Mouse (Mus musculus): ENCODE data around the gene Mlx. TPM values are rescaled to one million over a fixed set of nuclear protein-coding genes. Genes with fewer than 3 reads are reported as not detected.

Mlx gene
- total and polyA plus RNA-seq, 3 experiments: 18.1 to 23.0 (median 21.3) TPM

DNA sequence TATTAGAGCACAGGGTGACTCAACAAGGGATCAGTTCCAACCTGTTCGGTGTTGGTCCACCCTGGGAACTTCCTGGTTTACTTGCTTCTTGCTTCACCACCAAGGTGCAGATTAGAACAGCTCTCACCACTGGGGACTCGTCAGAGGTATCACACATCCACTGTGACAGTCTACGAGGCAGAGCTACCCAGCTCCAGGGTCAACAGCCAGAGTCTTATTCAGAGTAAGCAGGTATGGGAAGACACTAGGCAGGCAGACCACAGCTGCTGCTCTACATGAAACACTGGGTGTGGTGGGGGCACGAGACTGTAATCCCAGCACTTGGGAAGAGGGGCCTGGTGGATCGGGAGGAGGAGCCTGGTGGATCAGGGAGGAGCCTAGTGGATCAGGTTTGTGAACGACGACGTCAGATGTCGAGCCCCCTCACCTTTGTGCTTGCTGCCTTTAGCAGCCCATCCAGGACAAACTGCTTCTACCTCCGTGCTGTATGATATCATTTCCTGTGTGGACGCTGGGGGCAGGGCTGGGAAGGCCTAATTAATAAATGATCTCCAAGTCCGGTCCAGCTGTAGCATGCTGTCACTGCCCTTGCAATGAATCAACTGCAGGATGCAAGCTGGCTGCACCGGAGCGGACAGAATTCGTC, 51.6 kb downstream of the Mlx start:
- intact Hi-C loops (cut with DNase I): loop anchor here (5.0 kb wide), 1 partner anchor 34 kb away; the partner anchor contains the start of genes Cntnap1 and Plekhh3
- Histone ChIP-seq H3K27ac (no peak overlapping the region), H3K9ac (ENCODE audit: low read depth, low read length) (0 out of 2 replicates have a peak overlapping the region, but pooled peaks have one; percentile 29), H3K4me1 (ENCODE audit: control insufficient read depth, insufficient read depth, low read length) (peaks cover 3% of the 10 kb centered on the region), H3K79me2 (replicated peaks; ENCODE audit: control insufficient read depth, insufficient read depth, low read length) (no peaks in the 10 kb centered on the region), H3K4me3 (0 out of 2 replicates have a peak overlapping the region, but pooled peaks have one; percentile 16), H3K27me3 (ENCODE audit: control insufficient read depth, insufficient read depth, low read length) (no peaks in the 10 kb centered on the region), H3K36me3 (ENCODE audit: control insufficient read depth, insufficient read depth, low read length) (no peaks in the 10 kb centered on the region)
- WGBS: 30% methylated on average over 15 of the region's 15 CpGs
- DNase-seq: no peak
- TF ChIP-seq CTCF (IDR thresholded peaks at IDR 0.05) (no peak), EP300 (IDR thresholded peaks at IDR 0.05; ENCODE audit: insufficient read depth, low read depth, low read length) (no peak), POLR2A (IDR thresholded peaks at IDR 0.05; ENCODE audit: insufficient read depth, low read depth, low read length) (no peak)

GRCm38 (mm10) chr11:101140164-101140819, 53.2 kb downstream of the Mlx start:
- intact Hi-C loops (cut with DNase I): no loop called here
- H3K79me2 ChIP-seq (replicated peaks; ENCODE audit: control insufficient read depth, insufficient read depth, low read length): no peaks in the 10 kb centered on the region
- H3K4me3 ChIP-seq: peak overlapping the region; percentile 22
- peaks cover 3% of the 10 kb centered on the region for H3K4me1 ChIP-seq (ENCODE audit: control insufficient read depth, insufficient read depth, low read length)
- TF ChIP-seq CTCF (IDR thresholded peaks at IDR 0.05): no peak
- TF ChIP-seq POLR2A (IDR thresholded peaks at IDR 0.05; ENCODE audit: insufficient read depth, low read depth, low read length): no peak
- TF ChIP-seq EP300 (IDR thresholded peaks at IDR 0.05; ENCODE audit: insufficient read depth, low read depth, low read length): no peak
- 28% methylated on average over 27 of the region's 27 CpGs for WGBS
- no peaks in the 10 kb centered on the region for H3K27me3 ChIP-seq (ENCODE audit: control insufficient read depth, insufficient read depth, low read length)
- peak in 1 of 2 experiments; percentile 50 for DNase-seq
- H3K36me3 ChIP-seq (ENCODE audit: control insufficient read depth, insufficient read depth, low read length): no peaks in the 10 kb centered on the region
- peak overlapping the region; percentile 79 for H3K9ac ChIP-seq (ENCODE audit: low read depth, low read length)
- peak overlapping the region; percentile 17 for H3K27ac ChIP-seq

GRCm38 (mm10) chr11:101141088-101141487, 54.0 kb downstream of the Mlx start:
- Histone ChIP-seq H3K4me3 (no peak overlapping the region), H3K27ac (no peak overlapping the region), H3K4me1 (ENCODE audit: control insufficient read depth, insufficient read depth, low read length) (peaks cover 3% of the 10 kb centered on the region), H3K9ac (ENCODE audit: low read depth, low read length) (no peak overlapping the region), H3K27me3 (ENCODE audit: control insufficient read depth, insufficient read depth, low read length) (no peaks in the 10 kb centered on the region), H3K79me2 (replicated peaks; ENCODE audit: control insufficient read depth, insufficient read depth, low read length) (no peaks in the 10 kb centered on the region), H3K36me3 (ENCODE audit: control insufficient read depth, insufficient read depth, low read length) (no peaks in the 10 kb centered on the region)
- intact Hi-C loops (cut with DNase I): no loop called here
- DNase-seq: no peak
- WGBS: 89% methylated on average over 8 of the region's 8 CpGs
- TF ChIP-seq EP300 (IDR thresholded peaks at IDR 0.05; ENCODE audit: insufficient read depth, low read depth, low read length) (no peak), POLR2A (IDR thresholded peaks at IDR 0.05; ENCODE audit: insufficient read depth, low read depth, low read length) (no peak)

Small RNAs within 50 kb of the gene (microRNA-seq; reads per million reads assigned to microRNA genes)
- 0 to 0.77 reads per million in 2 experiments for gene Gm27626

Other genes with a start within 250 kb of the Mlx start
- gene Stat5b, start 236.6 kb upstream of the Mlx start, total RNA-seq (2021): 10 to 100 TPM; 58.6 to 65.2 TPM
- gene Stat5b, start 236.6 kb upstream of the Mlx start, polyA plus RNA-seq (2012; rRNA removed): 35.4 and 50.7 TPM in 2 replicates
- gene Stat5a, start 227.9 kb upstream of the Mlx start, total RNA-seq (2021): 10 to 100 TPM; 20.3 to 22.3 TPM
- 24.3 and 26.6 TPM in 2 replicates for gene Stat5a, start 227.9 kb upstream of the Mlx start, polyA plus RNA-seq (2012; rRNA removed)
- gene Stat3, start 147.7 kb upstream of the Mlx start, total RNA-seq (2021): 10 to 100 TPM; 93.0 to 94.7 TPM
- 85.8 and 134 TPM in 2 replicates for gene Stat3, start 147.7 kb upstream of the Mlx start, polyA plus RNA-seq (2012; rRNA removed)
- 100 to 1,000 TPM; 219 to 225 TPM for gene Cavin1, start 116.4 kb upstream of the Mlx start, total RNA-seq (2021)
- 114 and 135 TPM in 2 replicates for gene Cavin1, start 116.4 kb upstream of the Mlx start, polyA plus RNA-seq (2012; rRNA removed)
- gene Atp6v0a1, start 77.8 kb upstream of the Mlx start, total RNA-seq (2021): 10 to 100 TPM; 89.6 to 92.6 TPM
- 77.4 and 85.9 TPM in 2 replicates for gene Atp6v0a1, start 77.8 kb upstream of the Mlx start, polyA plus RNA-seq (2012; rRNA removed)
- gene Naglu, start 17.3 kb upstream of the Mlx start, total RNA-seq (2021): 1 to 10 TPM; 7.4 to 8.3 TPM
- 11.0 and 14.3 TPM in 2 replicates for gene Naglu, start 17.3 kb upstream of the Mlx start, polyA plus RNA-seq (2012; rRNA removed)
- gene Hsd17b1, start 8.9 kb upstream of the Mlx start, total RNA-seq (2021): under 1 TPM; 0.47 to 0.70 TPM
- 0.32 and 0.55 TPM in 2 replicates for gene Hsd17b1, start 8.9 kb upstream of the Mlx start, polyA plus RNA-seq (2012; rRNA removed)
- 10 to 100 TPM; 15.8 to 17.5 TPM for gene Coasy, start 4.7 kb upstream of the Mlx start, total RNA-seq (2021)
- 22.1 and 24.6 TPM in 2 replicates for gene Coasy, start 4.7 kb upstream of the Mlx start, polyA plus RNA-seq (2012; rRNA removed)
- gene Psmc3ip, start 8.2 kb downstream of the Mlx start, total RNA-seq (2021): 1 to 10 TPM; 1.6 to 2.7 TPM
- gene Psmc3ip, start 8.2 kb downstream of the Mlx start, polyA plus RNA-seq (2012; rRNA removed): 1.1 and 1.3 TPM in 2 replicates
- 10 to 100 TPM; 28.5 to 31.0 TPM for gene Retreg3, start 32.6 kb downstream of the Mlx start, total RNA-seq (2021)
- 31.8 and 53.1 TPM in 2 replicates for gene Retreg3, start 32.6 kb downstream of the Mlx start, polyA plus RNA-seq (2012; rRNA removed)
- 10 to 100 TPM; 22.7 to 23.6 TPM for gene Tubg1, start 32.7 kb downstream of the Mlx start, total RNA-seq (2021)
- 14.2 and 17.2 TPM in 2 replicates for gene Tubg1, start 32.7 kb downstream of the Mlx start, polyA plus RNA-seq (2012; rRNA removed)
- 1 to 10 TPM; 3.5 TPM for gene Tubg2, start 68.6 kb downstream of the Mlx start, total RNA-seq (2021)
- 2.1 and 2.9 TPM in 2 replicates for gene Tubg2, start 68.6 kb downstream of the Mlx start, polyA plus RNA-seq (2012; rRNA removed)
- 1 to 10 TPM; 1.3 to 1.5 TPM for gene Cntnap1, start 83.2 kb downstream of the Mlx start, total RNA-seq (2021)
- 3.1 and 4.0 TPM in 2 replicates for gene Cntnap1, start 83.2 kb downstream of the Mlx start, polyA plus RNA-seq (2012; rRNA removed)
- 10 to 100 TPM; 14.3 to 28.1 TPM for gene Plekhh3, start 84.1 kb downstream of the Mlx start, total RNA-seq (2021)
- 24.4 and 26.7 TPM in 2 replicates for gene Plekhh3, start 84.1 kb downstream of the Mlx start, polyA plus RNA-seq (2012; rRNA removed)
- not detected for gene Ccr10, start 88.2 kb downstream of the Mlx start, total RNA-seq (2021)
- 0.14 TPM in 1 of 2 replicates, not detected in the other for gene Ccr10, start 88.2 kb downstream of the Mlx start, polyA plus RNA-seq (2012; rRNA removed)
- gene Ezh1, start 139.2 kb downstream of the Mlx start, total RNA-seq (2021): 10 to 100 TPM; 29.8 to 31.4 TPM
- 26.1 and 34.1 TPM in 2 replicates for gene Ezh1, start 139.2 kb downstream of the Mlx start, polyA plus RNA-seq (2012; rRNA removed)
- gene Ramp2, start 158.8 kb downstream of the Mlx start, total RNA-seq (2021): 10 to 100 TPM; 89.1 to 90.3 TPM
- 130 and 172 TPM in 2 replicates for gene Ramp2, start 158.8 kb downstream of the Mlx start, polyA plus RNA-seq (2012; rRNA removed)
- gene Vps25, start 166.4 kb downstream of the Mlx start, total RNA-seq (2021): 10 to 100 TPM; 82.5 to 90.1 TPM
- 83.2 and 96.8 TPM in 2 replicates for gene Vps25, start 166.4 kb downstream of the Mlx start, polyA plus RNA-seq (2012; rRNA removed)
- gene Wnk4, start 173.3 kb downstream of the Mlx start, total RNA-seq (2021): 10 to 100 TPM in 1 of 2 experiments, 1 to 10 TPM in 1; 9.2 to 12.6 TPM
- gene Wnk4, start 173.3 kb downstream of the Mlx start, polyA plus RNA-seq (2012; rRNA removed): 12.1 and 13.9 TPM in 2 replicates
- under 1 TPM; 0.23 to 0.36 TPM for gene Cntd1, start 191.7 kb downstream of the Mlx start, total RNA-seq (2021)
- gene Cntd1, start 191.7 kb downstream of the Mlx start, polyA plus RNA-seq (2012; rRNA removed): 0.06 and 0.12 TPM in 2 replicates
- gene Coa3, start 191.8 kb downstream of the Mlx start, total RNA-seq (2021): 100 to 1,000 TPM in 1 of 2 experiments, 10 to 100 TPM in 1; 88.4 to 101 TPM
- gene Coa3, start 191.8 kb downstream of the Mlx start, polyA plus RNA-seq (2012; rRNA removed): 153 and 302 TPM in 2 replicates
- gene Becn1, start 215.0 kb downstream of the Mlx start, total RNA-seq (2021): 10 to 100 TPM; 86.3 to 86.5 TPM
- gene Becn1, start 215.0 kb downstream of the Mlx start, polyA plus RNA-seq (2012; rRNA removed): 36.1 and 43.7 TPM in 2 replicates
- gene Psme3, start 228.9 kb downstream of the Mlx start, total RNA-seq (2021): 100 to 1,000 TPM in 1 of 2 experiments, 10 to 100 TPM in 1; 81.9 to 112 TPM
- gene Psme3, start 228.9 kb downstream of the Mlx start, polyA plus RNA-seq (2012; rRNA removed): 55.5 and 69.1 TPM in 2 replicates
- 1 to 10 TPM; 1.6 to 2.2 TPM for gene Aoc2, start 237.8 kb downstream of the Mlx start, total RNA-seq (2021)
- 1.9 and 2.3 TPM in 2 replicates for gene Aoc2, start 237.8 kb downstream of the Mlx start, polyA plus RNA-seq (2012; rRNA removed)
- 10 to 100 TPM; 11.5 to 13.3 TPM for gene Aoc3, start 243.3 kb downstream of the Mlx start, total RNA-seq (2021)
- gene Aoc3, start 243.3 kb downstream of the Mlx start, polyA plus RNA-seq (2012; rRNA removed): 21.8 and 22.0 TPM in 2 replicates

Data from heart, adult 2 months (tissue).